Mouse (Mus musculus) hindbrain, embryonic 16.5 days (tissue): Measurements from ENCODE around the gene Fgd2. TPM values are rescaled to one million over a fixed set of nuclear protein-coding genes. Genes with fewer than 3 reads are reported as not detected.

Experiments used
- ATAC-seq: fragments of 200-750 bp; cut with Nextera tagmentation; 2 replicates; pipeline ENCODE4 v1.8.0; 2017; ENCODE audit warnings: moderate TSS enrichment, moderate library complexity
- H3K27ac ChIP-seq: fragments of 300-500 bp; sonication (generic); 2 replicates; pipeline ENCODE4 v1.5.1; 2014; ENCODE audit warnings: low read depth, mild to moderate bottlenecking, control low read depth, low read length, moderate library complexity
- H3K27me3 ChIP-seq: fragments of 300-500 bp; sonication (generic); replicated peaks from 2 replicates; pipeline ENCODE4 v1.6.1; 2014; ENCODE audit warnings: low read length; ENCODE audit not compliant: control insufficient read depth, insufficient read depth
- H3K36me3 ChIP-seq: fragments of 300-500 bp; sonication (generic); 2 replicates; pipeline ENCODE4 v1.6.1; 2014; ENCODE audit warnings: mild to moderate bottlenecking, low read length, moderate library complexity, mixed read lengths; ENCODE audit not compliant: control insufficient read depth, insufficient read depth
- H3K4me1 ChIP-seq: fragments of 300-500 bp; sonication (generic); 2 replicates; pipeline ENCODE4 v1.6.1; 2014; ENCODE audit warnings: low read depth, low read length; ENCODE audit not compliant: control insufficient read depth, insufficient read depth
- H3K4me2 ChIP-seq: fragments of 300-500 bp; sonication (generic); 2 replicates; pipeline ENCODE4 v1.6.1; 2014; ENCODE audit warnings: mild to moderate bottlenecking, low read length, control low read depth, moderate library complexity
- H3K4me3 ChIP-seq: fragments of 300-500 bp; sonication (generic); 2 replicates; pipeline ENCODE4 v1.5.1; 2014; ENCODE audit warnings: mild to moderate bottlenecking, low read length, control low read depth, moderate library complexity
- H3K9ac ChIP-seq: fragments of 300-500 bp; sonication (generic); 2 replicates; pipeline ENCODE4 v1.6.1; 2014; ENCODE audit warnings: low read depth, mild to moderate bottlenecking, control low read depth, low read length, moderate library complexity
- H3K9me3 ChIP-seq: fragments of 300-500 bp; sonication (generic); 2 replicates; pipeline ENCODE4 v1.6.1; 2014; ENCODE audit warnings: mild to moderate bottlenecking, low read length, moderate library complexity; ENCODE audit not compliant: control insufficient read depth
- WGBS: fragments of 180-500 bp; shearing (Covaris S2); extraction: QIAGEN DNeasy Blood & Tissue Kit; methylation state at CpG from one replicate; pipeline ENCODE4 v1.1.7; 2014; 5-methylcytosine and 5-hydroxymethylcytosine counted together
- polyA plus RNA-seq: library from polyadenylated mRNA; unstranded; fragments of >200 nt; fragmentation: Nextera tagmentation; extraction: Ambion mirVana; gene quantifications from 2 replicates; pipeline ENCODE4 v1.2.1, GENCODE M21; 2015

Gene Fgd2
- polyA plus RNA-seq, 1 experiment from 2014 or later = 9.1 TPM

DNA sequence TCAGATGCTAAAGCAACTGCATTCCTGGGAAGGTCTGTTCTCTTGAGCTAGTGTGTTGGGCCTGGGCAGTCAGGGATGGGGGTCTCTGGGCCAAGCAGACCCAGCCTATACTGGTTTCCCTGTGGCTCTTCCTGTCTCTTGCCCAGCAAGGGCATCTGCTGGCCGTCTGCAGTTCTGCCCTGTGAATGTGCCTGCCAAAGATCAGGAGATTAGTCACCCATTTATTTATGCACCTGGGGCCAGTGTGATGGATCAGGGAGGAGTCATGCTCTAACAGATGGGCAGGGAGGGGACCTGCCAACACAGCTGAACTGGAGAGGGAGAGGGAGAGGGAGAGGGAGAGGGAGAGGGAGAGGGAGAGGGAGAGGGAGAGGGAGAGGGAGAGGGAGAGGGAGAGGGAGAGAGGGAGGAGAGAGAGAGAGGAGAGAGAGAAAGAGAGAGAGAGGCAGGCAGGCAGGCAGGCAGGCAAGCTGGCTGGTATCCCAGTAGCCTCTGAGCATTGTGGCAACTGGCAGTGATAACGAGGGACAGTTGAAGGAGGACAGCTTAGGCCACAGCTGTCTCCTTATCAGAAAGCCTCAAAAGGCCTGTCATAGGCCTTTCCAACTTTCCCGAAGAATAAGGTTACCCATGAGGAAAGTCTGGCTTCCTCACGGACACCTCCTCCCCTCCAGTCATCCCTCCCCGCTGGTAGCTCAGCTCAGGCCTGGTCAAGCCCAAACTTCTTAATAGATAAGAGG, 29.9 kb upstream of the Fgd2 start:
- ATAC-seq = 0 out of 2 replicates have a peak, but pooled peaks have one; percentile 35
- H3K4me3 ChIP-seq = no peak overlapping the region
- H3K9ac ChIP-seq = no peak overlapping the region

DNA sequence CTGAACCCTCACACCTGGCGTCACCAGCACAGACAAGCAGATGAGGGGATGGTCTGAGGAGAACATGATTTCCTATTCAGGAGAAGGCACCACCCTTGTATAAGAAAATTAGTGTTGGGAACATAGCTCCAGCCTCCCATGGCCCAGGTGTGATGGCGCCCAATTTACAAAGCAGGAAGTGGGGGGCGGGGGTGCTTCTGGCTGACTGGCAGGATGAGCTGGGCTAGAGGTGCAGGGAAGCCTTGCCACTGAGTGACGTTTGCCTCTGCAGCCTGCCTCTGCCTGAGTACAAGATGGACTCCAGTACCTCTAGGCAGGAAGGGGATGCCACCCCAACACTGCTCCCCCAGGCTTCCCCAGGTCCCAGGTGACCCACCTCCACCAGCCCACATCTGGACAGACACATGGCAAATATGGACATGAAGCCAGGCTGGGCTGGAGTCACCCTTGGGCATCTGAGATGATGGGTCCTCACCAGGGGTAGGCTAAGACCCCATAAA, 28.5 kb upstream of the Fgd2 start:
- peaks cover 46% of the 10 kb centered on the region for H3K36me3 ChIP-seq
- H3K4me2 ChIP-seq = no peak overlapping the region
- no peak overlapping the region for H3K27ac ChIP-seq
- peaks cover 5% of the 10 kb centered on the region for H3K4me1 ChIP-seq
- H3K9ac ChIP-seq = no peak overlapping the region; the same call in 1 of the 2 replicates
- WGBS = 87% methylated on average over 4 of the region's 4 CpGs
- ATAC-seq = no peak
- no peak overlapping the region for H3K4me3 ChIP-seq
- H3K9me3 ChIP-seq = no peaks in the 10 kb centered on the region
- H3K27me3 ChIP-seq = no peaks in the 10 kb centered on the region

More for the DNA sequence above, 29.9 kb upstream of the Fgd2 start:
- H3K9me3 ChIP-seq = no peaks in the 10 kb centered on the region
- 26% methylated on average over 5 of the region's 5 CpGs for WGBS
- H3K4me1 ChIP-seq = peaks cover 18% of the 10 kb centered on the region
- H3K36me3 ChIP-seq = peaks cover 36% of the 10 kb centered on the region
- no peaks in the 10 kb centered on the region for H3K27me3 ChIP-seq
- peak overlapping the region; percentile 52 for H3K27ac ChIP-seq
- H3K4me2 ChIP-seq = no peak overlapping the region

DNA sequence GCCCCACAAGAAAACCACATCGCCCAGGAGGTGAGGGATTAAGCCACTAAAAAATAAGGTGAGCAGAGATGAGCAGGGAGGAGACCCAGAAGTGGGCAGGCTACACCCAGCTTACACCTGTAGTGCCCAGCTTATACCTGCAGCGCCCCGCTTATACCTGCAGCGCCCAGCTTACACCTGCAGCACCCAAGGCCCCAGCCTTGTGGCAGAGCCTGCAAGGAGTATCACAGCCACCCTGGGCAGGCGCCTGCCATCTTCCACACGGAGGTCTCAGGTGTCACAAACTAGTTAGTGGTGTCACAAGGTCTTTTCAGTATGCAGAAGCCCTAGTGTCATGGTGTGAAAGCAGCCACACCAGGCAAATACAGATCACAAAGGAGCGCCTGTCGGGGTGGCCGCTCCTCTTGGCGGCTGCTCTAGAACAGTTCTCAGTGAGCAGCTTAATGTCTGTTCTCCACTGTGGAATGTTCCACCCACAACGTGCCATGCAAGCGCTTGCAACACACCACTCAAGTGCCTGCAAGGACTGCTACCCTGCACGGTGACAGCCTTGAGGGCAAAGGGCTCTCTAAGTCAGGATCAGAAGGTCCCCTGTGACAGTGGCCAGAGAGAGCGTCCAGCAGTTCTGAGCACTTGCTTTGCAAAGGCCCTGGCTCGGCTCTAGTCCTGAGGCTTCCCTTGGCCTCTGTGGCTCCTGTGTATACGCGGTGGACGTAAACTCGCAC, 24.3 kb upstream of the Fgd2 start:
- no peak for ATAC-seq
- Histone ChIP-seq H3K4me2 (no peak overlapping the region), H3K36me3 (peaks cover 69% of the 10 kb centered on the region), H3K4me3 (no peak overlapping the region), H3K9me3 (no peaks in the 10 kb centered on the region), H3K27ac (no peak overlapping the region), H3K9ac (no peak overlapping the region), H3K4me1 (peaks cover 17% of the 10 kb centered on the region), H3K27me3 (no peaks in the 10 kb centered on the region)
- whole genome bisulfite sequencing = 95% methylated on average over 19 of the region's 19 CpGs

DNA sequence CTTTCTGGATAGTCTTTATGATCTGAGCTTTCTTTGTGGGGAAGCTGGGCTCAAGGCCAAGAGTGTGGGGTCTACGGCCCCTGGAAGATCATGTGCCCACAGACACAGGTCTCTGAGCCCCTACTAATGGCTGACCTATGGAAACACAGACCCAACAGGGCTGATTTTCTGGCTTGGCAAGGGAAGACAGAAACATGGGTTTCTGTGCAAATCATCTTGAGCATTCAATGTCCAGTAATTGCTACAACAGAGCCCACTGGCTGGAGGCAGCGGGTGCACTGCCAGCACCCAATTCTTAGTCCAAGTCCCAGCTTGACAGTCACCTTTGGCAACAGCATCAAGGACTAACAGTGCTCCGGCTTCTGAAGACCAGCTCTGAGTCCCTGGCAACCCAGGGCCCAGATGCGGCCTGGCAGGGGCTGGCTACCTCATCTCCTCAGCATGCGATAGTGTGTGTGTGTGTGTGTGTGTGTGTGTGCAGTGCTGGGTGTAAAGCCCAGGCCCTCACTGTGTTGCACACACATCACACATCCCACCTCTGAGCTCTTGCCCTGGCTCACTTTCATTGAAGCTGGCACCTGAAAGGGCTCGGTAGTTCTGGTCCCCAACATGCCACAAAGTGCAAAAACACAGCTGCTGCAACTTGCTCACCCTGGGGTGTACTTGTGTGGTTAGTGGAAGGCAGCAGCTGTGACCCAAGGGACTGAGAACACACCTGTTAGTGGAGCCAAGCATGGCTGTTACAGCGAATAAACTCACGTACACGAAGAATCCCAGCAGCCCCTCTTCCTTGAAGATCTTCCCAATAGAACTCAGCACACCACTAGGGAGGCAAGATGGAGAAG, 22.5 kb upstream of the Fgd2 start:
- H3K9me3 ChIP-seq = no peaks in the 10 kb centered on the region
- H3K4me3 ChIP-seq = no peak overlapping the region
- H3K27ac ChIP-seq = peak overlapping the region; percentile 62
- H3K4me1 ChIP-seq = peaks cover 28% of the 10 kb centered on the region
- peak; percentile 74 for ATAC-seq
- H3K27me3 ChIP-seq = no peaks in the 10 kb centered on the region
- WGBS = 59% methylated on average over 9 of the region's 9 CpGs
- H3K9ac ChIP-seq = peak overlapping the region; percentile 27; the same call in 1 of the 2 replicates
- H3K36me3 ChIP-seq = peaks cover 55% of the 10 kb centered on the region
- H3K4me2 ChIP-seq = no peak overlapping the region

DNA sequence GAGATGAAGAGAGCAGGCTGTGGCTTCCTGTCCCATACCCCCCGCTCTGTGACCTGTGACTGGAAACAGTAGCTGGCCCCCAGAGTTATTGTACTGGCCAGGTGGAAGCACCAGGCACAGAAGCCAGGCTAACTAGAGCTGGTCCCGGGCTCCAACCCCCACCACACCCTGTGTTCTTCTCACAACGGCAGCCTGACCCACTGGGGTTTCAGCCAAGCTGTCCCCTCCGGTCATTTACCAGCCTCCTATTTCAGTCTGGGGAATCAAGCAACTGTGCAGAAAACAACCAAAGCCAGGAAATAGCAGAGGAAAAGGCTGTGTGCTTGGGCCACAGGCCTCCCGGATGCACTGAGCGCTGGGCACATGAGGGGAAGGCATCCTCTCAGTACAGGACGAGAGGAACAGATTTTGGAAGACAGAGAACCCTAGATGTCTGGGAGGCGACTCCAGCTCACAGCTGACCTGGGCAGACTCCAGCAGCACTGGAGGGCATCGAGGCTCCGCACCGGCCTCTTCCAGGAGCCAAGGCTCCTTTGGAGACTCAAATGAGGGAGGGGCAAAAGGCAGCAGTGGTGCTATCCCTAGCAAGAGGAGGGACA, 21.4 kb upstream of the Fgd2 start:
- Histone ChIP-seq H3K9ac (peak overlapping the region; percentile 35), H3K4me2 (no peak overlapping the region), H3K36me3 (peaks cover 46% of the 10 kb centered on the region), H3K4me3 (no peak overlapping the region), H3K27ac (peak overlapping the region; percentile 62), H3K9me3 (no peaks in the 10 kb centered on the region), H3K4me1 (peaks cover 28% of the 10 kb centered on the region), H3K27me3 (no peaks in the 10 kb centered on the region)
- 75% methylated on average over 11 of the region's 11 CpGs for WGBS
- no peak for ATAC-seq

DNA sequence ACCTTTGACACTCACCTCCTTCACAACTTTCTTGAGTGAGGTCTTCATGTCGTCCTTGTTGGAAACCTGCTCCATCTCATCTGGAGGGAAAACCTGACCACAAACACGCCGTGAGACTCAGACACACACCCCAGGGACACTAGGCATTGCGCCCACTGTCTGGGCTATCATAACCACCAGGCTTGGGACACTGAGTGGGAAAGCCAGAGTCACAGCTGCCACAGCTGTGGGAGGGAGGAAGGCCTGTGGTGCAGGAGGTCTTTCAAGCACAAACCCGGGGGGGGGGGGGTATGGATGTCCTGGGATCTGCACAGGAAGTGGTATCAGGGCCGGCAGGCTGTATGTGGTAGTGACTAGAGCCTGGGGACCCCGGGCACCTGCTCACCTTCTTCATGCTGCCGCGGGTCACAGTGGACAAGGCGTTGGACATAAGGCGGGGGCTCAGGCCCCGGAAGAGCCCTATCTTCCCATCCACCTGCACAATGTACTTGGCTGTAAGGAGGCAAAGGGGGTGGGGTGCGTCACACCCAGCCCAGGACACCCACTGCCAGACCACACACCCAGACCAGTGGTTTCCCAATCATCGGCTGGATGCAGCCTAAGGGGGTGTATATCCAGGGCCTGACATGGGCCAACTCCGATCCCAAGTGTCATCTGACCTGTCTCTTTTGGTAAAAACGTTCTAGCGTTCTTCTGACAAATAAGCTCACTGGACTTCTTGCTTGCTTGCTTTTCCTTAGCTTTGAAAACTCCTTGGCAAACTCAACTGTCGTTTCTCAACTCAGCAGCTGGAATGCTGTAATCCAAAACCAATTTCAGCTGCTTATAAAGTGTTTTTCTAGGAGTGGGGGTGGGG, 20.1 kb upstream of the Fgd2 start:
- ATAC-seq = no peak
- Histone ChIP-seq H3K27me3 (no peaks in the 10 kb centered on the region), H3K36me3 (peaks cover 38% of the 10 kb centered on the region), H3K4me1 (peaks cover 34% of the 10 kb centered on the region), H3K4me3 (no peak overlapping the region), H3K9ac (peak overlapping the region; percentile 41; the same call in 1 of the 2 replicates), H3K9me3 (no peaks in the 10 kb centered on the region), H3K4me2 (no peak overlapping the region), H3K27ac (0 out of 2 replicates have a peak overlapping the region, but pooled peaks have one; percentile 20)
- WGBS = 83% methylated on average over 17 of the region's 18 CpGs

DNA sequence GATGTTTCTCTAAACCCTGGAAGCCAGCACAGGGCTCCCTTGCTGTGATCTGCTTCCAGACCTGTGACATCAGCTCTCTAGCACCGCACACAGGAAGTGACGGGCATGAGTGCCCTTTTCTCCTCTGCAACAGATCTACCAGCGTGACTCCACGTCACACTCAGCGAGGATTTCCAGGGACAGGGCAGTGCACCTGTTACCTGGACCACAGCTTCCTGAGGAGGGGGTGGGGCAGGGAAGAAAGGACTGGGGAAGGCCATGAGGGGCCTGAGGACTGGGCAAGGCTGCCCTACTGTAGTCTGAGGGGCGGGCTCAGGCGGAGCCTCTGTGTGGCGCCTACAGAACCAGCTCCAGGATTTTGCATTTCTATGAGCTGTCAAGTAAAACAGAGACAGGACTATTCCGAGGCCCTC, 19.1 kb upstream of the Fgd2 start:
- peak; percentile 19; the same call in 1 of the 2 replicates for ATAC-seq
- 0 out of 2 replicates have a peak overlapping the region, but pooled peaks have one; percentile 4 for H3K4me2 ChIP-seq
- H3K36me3 ChIP-seq = peaks cover 29% of the 10 kb centered on the region
- no peak overlapping the region for H3K4me3 ChIP-seq
- H3K9me3 ChIP-seq = no peaks in the 10 kb centered on the region
- H3K4me1 ChIP-seq = peaks cover 43% of the 10 kb centered on the region
- 8% methylated on average over 9 of the region's 9 CpGs for WGBS
- H3K27me3 ChIP-seq = no peaks in the 10 kb centered on the region
- H3K9ac ChIP-seq = no peak overlapping the region
- H3K27ac ChIP-seq = peak overlapping the region; percentile 51
